Mouse (Mus musculus) liver, embryonic 13.5 days (tissue): Measurements from ENCODE around the gene Tbxas1. TPM values are rescaled to one million over a fixed set of nuclear protein-coding genes. Genes with fewer than 3 reads are reported as not detected.

Source experiments
- ATAC-seq: fragments of 200-750 bp; cut with Nextera tagmentation; 2 replicates; pipeline ENCODE4 v1.8.0; 2017; ENCODE audit warnings: low read depth, mild to moderate bottlenecking, moderate number of reproducible peaks, moderate library complexity
- DNase-seq: peaks from one replicate; pipeline ENCODE4 v3.0.0; 2022
- H3K27ac ChIP-seq: fragments of 300-500 bp; sonication (generic); 2 replicates; pipeline ENCODE4 v1.5.1; 2015; ENCODE audit warnings: moderate library complexity, mild to moderate bottlenecking, inconsistent platforms
- H3K27me3 ChIP-seq: fragments of 300-500 bp; sonication (generic); 2 replicates; pipeline ENCODE4 v1.6.1; 2015; ENCODE audit warnings: mild to moderate bottlenecking, inconsistent platforms
- H3K36me3 ChIP-seq: fragments of 300-500 bp; sonication (generic); 2 replicates; pipeline ENCODE4 v1.6.1; 2015; ENCODE audit warnings: mild to moderate bottlenecking, inconsistent platforms
- H3K4me1 ChIP-seq: fragments of 300-500 bp; sonication (generic); replicated peaks from 2 replicates; pipeline ENCODE4 v1.6.1; 2015; ENCODE audit warnings: inconsistent platforms
- H3K4me2 ChIP-seq: fragments of 300-500 bp; sonication (generic); 2 replicates; pipeline ENCODE4 v1.6.1; 2015; ENCODE audit warnings: inconsistent platforms, mild to moderate bottlenecking, moderate library complexity
- H3K4me3 ChIP-seq: fragments of 300-500 bp; sonication (generic); replicated peaks from 2 replicates; pipeline ENCODE4 v1.5.1; 2015; ENCODE audit warnings: mild to moderate bottlenecking, inconsistent platforms
- H3K9ac ChIP-seq: fragments of 300-500 bp; sonication (generic); 2 replicates; pipeline ENCODE4 v1.6.1; 2015; ENCODE audit warnings: mild to moderate bottlenecking, inconsistent platforms
- H3K9me3 ChIP-seq: fragments of 300-500 bp; sonication (generic); replicated peaks from 2 replicates; pipeline ENCODE4 v1.6.1; 2016; ENCODE audit warnings: inconsistent platforms
- WGBS: fragments of 180-500 bp; shearing (Covaris S2); methylation state at CpG from one replicate; pipeline ENCODE4 v1.1.7; 2015; ENCODE audit not compliant: insufficient replicate concordance; 5-methylcytosine and 5-hydroxymethylcytosine counted together
- polyA plus RNA-seq: library from polyadenylated mRNA; unstranded; fragments of >200 nt; fragmentation: Nextera tagmentation; extraction: Ambion mirVana; gene quantifications from 2 replicates; pipeline ENCODE4 v1.2.1, GENCODE M21; 2015

Gene Tbxas1
- polyA plus RNA-seq, 1 experiment from 2014 or later = 11.4 TPM

DNA sequence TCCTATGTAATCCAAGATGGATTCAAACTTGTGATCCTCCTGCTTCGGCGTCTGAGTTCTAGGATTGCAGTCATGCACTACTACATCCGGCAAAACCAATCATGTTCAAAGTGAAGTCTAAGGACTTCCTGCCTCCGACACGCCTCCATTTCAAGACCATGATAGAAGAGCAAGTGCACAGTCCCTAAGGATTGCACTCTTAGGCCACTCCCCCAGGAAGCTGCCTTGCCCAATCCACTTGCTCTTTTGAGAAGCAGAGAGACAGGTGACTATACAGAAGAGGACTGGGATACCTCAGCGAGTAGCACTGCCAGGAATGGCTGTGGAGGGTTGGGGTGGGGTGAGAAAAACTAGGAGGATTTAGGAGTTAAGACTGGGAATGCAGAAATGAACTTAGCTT is 14.0 kb downstream of the Tbxas1 start:
- no peaks in the 10 kb centered on the region for H3K36me3 ChIP-seq
- no peaks in the 10 kb centered on the region for H3K9me3 ChIP-seq
- no peak overlapping the region for H3K9ac ChIP-seq
- H3K27me3 ChIP-seq = no peaks in the 10 kb centered on the region
- peak overlapping the region; percentile 3; the same call in 1 of the 2 replicates for H3K27ac ChIP-seq
- H3K4me1 ChIP-seq = peaks cover 85% of the 10 kb centered on the region
- 65% methylated on average over 6 of the region's 6 CpGs for WGBS
- no peak overlapping the region for H3K4me2 ChIP-seq
- ATAC-seq = no peak
- no peak for DNase-seq
- no peak overlapping the region for H3K4me3 ChIP-seq

DNA sequence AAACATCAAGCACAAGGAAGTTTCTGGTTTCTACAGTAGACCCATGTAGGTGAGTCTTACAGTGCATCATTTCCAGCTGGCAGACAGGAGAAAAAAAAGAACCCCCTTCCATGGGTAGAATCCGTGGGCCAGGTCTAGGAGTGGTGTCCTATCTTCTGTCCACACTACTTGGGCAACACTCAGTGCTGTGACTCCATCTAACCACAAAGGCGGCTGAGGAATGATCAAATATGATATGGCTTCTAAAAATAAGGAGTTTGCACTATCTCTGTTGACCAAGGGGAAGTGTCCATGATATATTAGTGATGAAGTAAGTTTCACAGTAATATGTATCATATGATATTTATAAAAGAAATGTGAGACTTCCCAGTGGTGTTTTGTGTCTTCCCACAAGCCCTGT is 16.8 kb downstream of the Tbxas1 start:
- H3K27ac ChIP-seq = peak overlapping the region; percentile 80
- H3K9me3 ChIP-seq = no peaks in the 10 kb centered on the region
- no peaks in the 10 kb centered on the region for H3K27me3 ChIP-seq
- peak overlapping the region; percentile 32 for H3K4me2 ChIP-seq
- peak overlapping the region; percentile 44 for H3K9ac ChIP-seq
- peaks cover 85% of the 10 kb centered on the region for H3K4me1 ChIP-seq
- no peaks in the 10 kb centered on the region for H3K36me3 ChIP-seq
- no peak overlapping the region for H3K4me3 ChIP-seq
- DNase-seq (peak; percentile 52), ATAC-seq (peak; percentile 93)
- WGBS = 15% methylated on average over 2 of the region's 2 CpGs

DNA sequence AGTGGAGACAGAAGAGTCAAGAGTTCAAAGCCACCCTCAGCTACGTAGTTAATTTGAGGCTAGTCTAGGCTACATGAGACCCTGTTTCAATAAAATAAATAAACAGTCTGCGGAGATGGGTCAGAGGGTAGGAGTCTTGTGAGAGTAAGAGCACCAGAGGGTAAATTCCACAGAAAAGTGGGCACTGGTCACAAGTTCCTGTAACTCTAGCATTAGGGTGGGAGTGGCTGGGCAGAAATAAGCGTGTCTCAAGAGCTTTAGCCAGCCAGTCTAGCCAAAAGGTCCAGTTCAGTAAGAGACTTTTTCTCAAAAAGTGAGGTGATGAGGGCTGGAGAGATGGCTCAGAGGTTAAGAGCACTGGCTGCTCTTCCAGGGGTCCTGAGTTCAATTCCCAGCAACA is 18.4 kb downstream of the Tbxas1 start:
- no peaks in the 10 kb centered on the region for H3K9me3 ChIP-seq
- ATAC-seq (no peak), DNase-seq (no peak)
- peaks cover 88% of the 10 kb centered on the region for H3K4me1 ChIP-seq
- no peaks in the 10 kb centered on the region for H3K36me3 ChIP-seq
- H3K4me2 ChIP-seq = no peak overlapping the region
- H3K4me3 ChIP-seq = no peak overlapping the region
- H3K9ac ChIP-seq = no peak overlapping the region
- no peaks in the 10 kb centered on the region for H3K27me3 ChIP-seq
- no peak overlapping the region; the same call in 1 of the 2 replicates for H3K27ac ChIP-seq
- 84% methylated on average over 3 of the region's 3 CpGs for WGBS

DNA sequence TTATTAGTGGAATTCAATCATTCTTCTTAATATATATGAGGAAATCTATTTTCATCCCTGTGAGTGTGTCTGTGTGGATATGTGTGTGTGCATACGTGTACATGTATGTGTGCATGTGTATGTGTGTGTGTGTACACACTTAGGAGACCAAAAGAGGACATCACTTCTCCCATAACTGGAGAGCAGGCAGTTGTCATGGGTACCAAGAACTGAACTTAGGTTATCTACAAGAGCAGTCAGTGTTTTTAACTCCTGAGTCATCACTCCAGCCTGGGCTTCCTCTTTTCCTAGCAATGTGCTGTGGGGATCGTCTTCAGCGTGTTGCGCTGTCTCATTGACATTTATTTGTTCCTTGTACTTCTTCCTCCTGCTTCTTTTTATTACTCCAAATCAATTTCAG is 24.9 kb downstream of the Tbxas1 start:
- Histone ChIP-seq H3K4me1 (peaks cover 91% of the 10 kb centered on the region), H3K9me3 (no peaks in the 10 kb centered on the region), H3K9ac (peak overlapping the region; percentile 73), H3K36me3 (no peaks in the 10 kb centered on the region), H3K27ac (peak overlapping the region; percentile 99), H3K4me3 (peak overlapping the region; percentile 39), H3K27me3 (no peaks in the 10 kb centered on the region), H3K4me2 (peak overlapping the region; percentile 77)
- DNase-seq (peak; percentile 78), ATAC-seq (peak; percentile 86)
- WGBS = 14% methylated on average over 4 of the region's 4 CpGs

DNA sequence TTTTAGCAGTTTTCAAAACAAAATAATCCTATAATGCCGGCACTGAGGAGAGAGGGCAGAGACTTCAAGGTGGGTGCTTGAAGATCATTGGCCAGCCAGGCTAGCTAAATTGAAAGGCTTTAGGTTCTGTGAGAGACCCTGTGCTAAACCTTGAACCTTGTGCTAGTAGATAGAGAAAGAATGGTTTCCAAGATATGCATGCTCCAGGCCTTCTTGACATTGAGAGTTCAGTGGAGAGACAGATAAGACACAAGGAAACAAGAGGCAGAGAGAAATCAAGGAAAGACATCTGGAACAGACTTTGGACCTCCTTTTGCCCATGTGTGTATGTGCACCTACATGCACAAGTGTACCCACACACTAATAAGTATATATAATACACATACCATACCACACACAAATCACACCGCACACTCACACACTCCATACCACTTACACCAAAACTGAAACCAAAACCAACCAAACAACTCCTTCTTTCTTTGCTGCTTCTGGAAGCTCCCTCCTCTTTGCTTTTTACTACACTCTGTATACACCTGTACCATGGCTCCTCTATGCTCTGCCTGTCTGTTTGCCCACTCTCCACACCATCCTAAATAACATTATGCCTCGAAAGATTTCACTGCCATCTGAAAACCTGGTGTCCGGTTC is 25.4 kb downstream of the Tbxas1 start:
- Histone ChIP-seq H3K4me1 (peaks cover 89% of the 10 kb centered on the region), H3K4me2 (peak overlapping the region; percentile 77), H3K9me3 (no peaks in the 10 kb centered on the region), H3K4me3 (peak overlapping the region; percentile 39), H3K36me3 (no peaks in the 10 kb centered on the region), H3K27ac (peak overlapping the region; percentile 99), H3K27me3 (no peaks in the 10 kb centered on the region), H3K9ac (peak overlapping the region; percentile 73)
- WGBS = 44% methylated on average over 4 of the region's 4 CpGs
- ATAC-seq = peak; percentile 89
- peak; percentile 67 for DNase-seq

DNA sequence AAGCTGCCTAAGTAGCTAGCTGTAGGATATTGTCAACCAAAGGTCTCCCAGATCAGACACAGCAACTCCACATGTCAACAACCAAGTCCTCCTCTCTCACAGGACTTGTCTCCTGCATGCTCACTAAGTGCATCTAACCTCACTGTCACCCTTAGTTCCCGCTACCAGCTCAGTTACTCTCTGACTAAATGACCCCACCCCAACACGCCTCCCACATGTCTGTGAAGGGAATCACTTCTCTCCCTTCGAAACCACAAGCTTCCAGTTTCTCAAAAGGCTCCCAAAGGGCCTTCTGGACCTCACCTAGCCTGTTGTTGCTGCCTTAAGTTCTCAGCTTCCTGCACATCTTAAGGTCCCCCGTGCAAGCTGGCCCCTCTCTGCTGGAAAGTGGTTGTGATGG is 25.9 kb downstream of the Tbxas1 start:
- peak overlapping the region; percentile 99 for H3K27ac ChIP-seq
- H3K9ac ChIP-seq = peak overlapping the region; percentile 73
- DNase-seq (no peak), ATAC-seq (peak; percentile 14; the same call in 1 of the 2 replicates)
- H3K27me3 ChIP-seq = no peaks in the 10 kb centered on the region
- peaks cover 85% of the 10 kb centered on the region for H3K4me1 ChIP-seq
- peak overlapping the region; percentile 77 for H3K4me2 ChIP-seq
- H3K4me3 ChIP-seq = peak overlapping the region; percentile 39
- 34% methylated on average over 4 of the region's 4 CpGs for WGBS
- no peaks in the 10 kb centered on the region for H3K36me3 ChIP-seq
- H3K9me3 ChIP-seq = no peaks in the 10 kb centered on the region

DNA sequence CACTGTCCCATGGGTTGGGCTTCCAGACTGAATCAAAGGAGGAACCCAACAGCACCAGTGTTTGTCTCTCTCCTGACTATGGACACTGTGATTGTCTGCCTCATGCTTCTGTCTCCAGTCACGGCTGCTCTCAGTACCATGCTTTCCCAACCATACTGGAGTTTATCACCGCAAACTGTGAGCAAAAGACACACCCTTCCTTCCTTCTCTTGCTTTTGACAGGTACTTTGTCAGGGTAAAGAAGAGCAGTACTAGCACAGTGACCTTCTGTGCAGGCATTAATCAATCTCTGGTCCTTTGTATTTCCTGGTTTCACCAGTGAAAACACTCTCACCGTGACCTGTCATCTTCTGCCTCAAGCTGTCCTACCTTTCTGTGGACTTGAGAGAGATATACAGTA is 26.4 kb downstream of the Tbxas1 start:
- WGBS = 13% methylated on average over 3 of the region's 3 CpGs
- Histone ChIP-seq H3K4me1 (peaks cover 81% of the 10 kb centered on the region), H3K4me2 (peak overlapping the region; percentile 77), H3K9ac (peak overlapping the region; percentile 73), H3K27ac (peak overlapping the region; percentile 99), H3K36me3 (no peaks in the 10 kb centered on the region), H3K27me3 (no peaks in the 10 kb centered on the region), H3K4me3 (no peak overlapping the region), H3K9me3 (no peaks in the 10 kb centered on the region)
- no peak for DNase-seq
- no peak for ATAC-seq

DNA sequence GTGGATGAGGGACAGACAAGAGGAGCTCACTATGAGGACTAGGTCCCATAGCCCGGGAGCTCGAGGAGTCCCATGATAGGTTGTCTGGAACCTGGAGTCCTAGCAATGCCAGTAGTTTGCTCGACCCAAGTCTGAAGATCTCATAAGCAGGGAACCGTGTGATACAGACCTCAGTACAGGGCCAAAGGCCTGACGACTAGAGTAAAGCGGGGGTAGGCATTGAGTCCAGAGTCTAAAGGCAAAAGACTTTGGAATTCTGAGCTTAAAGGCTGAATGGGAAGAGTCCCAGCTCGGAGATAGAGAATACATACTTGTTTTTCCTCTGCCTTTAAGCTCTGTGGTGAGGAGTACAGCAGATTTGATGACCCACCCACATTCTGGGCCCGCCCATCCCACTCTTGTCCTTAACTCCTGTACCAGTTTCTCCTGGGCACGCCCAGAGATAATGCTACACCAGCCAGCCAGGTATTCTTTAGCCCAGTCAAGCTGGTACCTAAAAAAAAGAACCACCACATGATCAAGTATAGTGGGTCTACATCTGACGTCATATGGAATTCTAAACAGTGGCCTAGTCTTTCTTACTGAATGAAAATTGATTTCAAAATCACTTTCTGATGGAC is 27.7 kb downstream of the Tbxas1 start:
- ATAC-seq (no peak), DNase-seq (peak; percentile 47)
- Histone ChIP-seq H3K4me2 (0 out of 2 replicates have a peak overlapping the region, but pooled peaks have one; percentile 15), H3K36me3 (no peaks in the 10 kb centered on the region), H3K9me3 (no peaks in the 10 kb centered on the region), H3K27me3 (no peaks in the 10 kb centered on the region), H3K27ac (peak overlapping the region; percentile 75), H3K4me3 (no peak overlapping the region), H3K9ac (peak overlapping the region; percentile 46; the same call in 1 of the 2 replicates), H3K4me1 (peaks cover 81% of the 10 kb centered on the region)
- WGBS = 71% methylated on average over 10 of the region's 10 CpGs

DNA sequence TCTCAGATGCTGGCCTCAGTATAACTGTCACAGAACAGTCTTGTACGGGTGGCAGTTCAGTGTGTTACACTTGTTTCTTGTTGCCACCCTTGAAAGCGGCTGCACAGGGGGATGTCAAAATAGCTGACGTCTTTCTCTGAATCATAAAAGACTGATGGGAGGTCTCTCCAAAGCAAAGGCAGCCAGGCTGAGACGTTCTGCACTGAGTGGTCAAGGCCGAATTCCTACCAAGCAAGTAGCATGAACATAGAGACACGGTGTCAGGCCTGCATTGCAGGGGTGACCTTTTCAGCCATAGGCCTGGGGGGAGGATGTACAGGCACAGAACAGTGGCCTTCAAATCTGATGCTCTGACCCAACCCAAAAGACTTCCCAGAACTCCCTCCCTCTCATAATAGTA is 30.8 kb downstream of the Tbxas1 start:
- Histone ChIP-seq H3K36me3 (no peaks in the 10 kb centered on the region), H3K9me3 (no peaks in the 10 kb centered on the region), H3K4me1 (peaks cover 83% of the 10 kb centered on the region), H3K4me2 (no peak overlapping the region), H3K27me3 (no peaks in the 10 kb centered on the region), H3K27ac (peak overlapping the region; percentile 58), H3K4me3 (no peak overlapping the region), H3K9ac (no peak overlapping the region)
- WGBS = 83% methylated on average over 6 of the region's 6 CpGs
- ATAC-seq (no peak), DNase-seq (no peak)

DNA sequence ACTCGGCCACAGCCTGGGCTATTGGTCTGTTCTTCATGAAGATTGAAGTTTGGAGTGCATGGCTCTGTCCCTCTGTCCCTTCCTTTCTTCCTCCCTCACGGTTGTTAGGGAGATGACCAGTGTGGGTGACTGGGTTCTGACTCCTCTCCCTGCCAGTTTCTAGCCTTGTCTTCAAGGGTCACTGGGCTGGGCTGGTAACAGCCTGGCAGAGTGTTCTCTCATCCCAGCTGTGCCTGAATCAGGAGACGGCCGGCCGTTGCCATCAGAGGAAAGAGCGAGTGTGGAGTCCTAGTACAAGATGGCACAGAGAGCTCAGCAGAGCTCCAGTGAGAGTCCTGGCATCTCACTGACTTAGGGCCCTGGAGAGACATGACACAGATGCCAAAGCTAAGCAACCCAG is 33.2 kb downstream of the Tbxas1 start:
- Histone ChIP-seq H3K4me3 (no peak overlapping the region), H3K27ac (peak overlapping the region; percentile 100), H3K9ac (peak overlapping the region; percentile 18; the same call in 1 of the 2 replicates), H3K4me1 (peaks cover 83% of the 10 kb centered on the region), H3K9me3 (no peaks in the 10 kb centered on the region), H3K36me3 (no peaks in the 10 kb centered on the region), H3K27me3 (no peaks in the 10 kb centered on the region), H3K4me2 (no peak overlapping the region)
- 85% methylated on average over 6 of the region's 6 CpGs for WGBS
- DNase-seq (no peak), ATAC-seq (no peak)

DNA sequence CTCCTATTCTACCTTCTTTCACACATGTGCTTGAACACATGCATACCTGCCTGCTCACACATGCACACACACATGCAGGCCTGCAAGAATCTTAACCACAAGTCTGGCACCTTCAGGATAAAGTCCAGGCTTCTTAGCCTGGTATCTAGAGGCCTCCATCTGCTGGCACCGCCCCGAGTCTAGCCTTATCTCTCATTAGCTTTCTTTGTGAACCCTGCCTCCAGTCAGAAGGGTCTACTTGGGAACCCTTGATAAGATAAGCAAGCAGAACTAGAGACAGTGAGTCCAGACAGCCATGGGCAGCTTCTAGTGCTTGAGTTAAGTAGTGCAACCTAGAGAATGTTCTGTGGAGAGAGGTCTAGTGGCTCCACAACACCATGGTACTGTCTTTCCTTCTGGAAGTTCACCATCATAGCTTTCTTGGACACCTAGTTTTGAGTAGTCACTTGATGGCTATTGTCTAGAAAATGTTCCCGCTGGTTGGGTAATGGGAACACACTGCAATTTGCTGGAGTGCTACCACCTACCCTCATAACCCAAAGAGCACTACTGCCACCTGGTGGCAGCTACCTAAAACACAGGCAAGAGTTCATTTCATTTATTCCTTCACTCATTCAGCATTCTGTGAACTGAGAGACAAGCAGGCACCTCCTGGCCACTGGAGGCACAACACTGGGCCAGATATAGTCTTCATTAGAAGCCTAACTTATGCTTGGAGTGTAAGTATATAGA is 35.8 kb downstream of the Tbxas1 start:
- Histone ChIP-seq H3K9ac (peak overlapping the region; percentile 77), H3K4me1 (peaks cover 93% of the 10 kb centered on the region), H3K4me2 (peak overlapping the region; percentile 45), H3K36me3 (no peaks in the 10 kb centered on the region), H3K4me3 (0 out of 2 replicates have a peak overlapping the region, but pooled peaks have one; percentile 5), H3K27ac (peak overlapping the region; percentile 100), H3K9me3 (no peaks in the 10 kb centered on the region), H3K27me3 (no peaks in the 10 kb centered on the region)
- ATAC-seq = peak; percentile 93
- DNase-seq = peak; percentile 91
- 9% methylated on average over 3 of the region's 3 CpGs for WGBS
